ENCODE assay signal across 8 mouse cellular contexts in the genomic region with DNA sequence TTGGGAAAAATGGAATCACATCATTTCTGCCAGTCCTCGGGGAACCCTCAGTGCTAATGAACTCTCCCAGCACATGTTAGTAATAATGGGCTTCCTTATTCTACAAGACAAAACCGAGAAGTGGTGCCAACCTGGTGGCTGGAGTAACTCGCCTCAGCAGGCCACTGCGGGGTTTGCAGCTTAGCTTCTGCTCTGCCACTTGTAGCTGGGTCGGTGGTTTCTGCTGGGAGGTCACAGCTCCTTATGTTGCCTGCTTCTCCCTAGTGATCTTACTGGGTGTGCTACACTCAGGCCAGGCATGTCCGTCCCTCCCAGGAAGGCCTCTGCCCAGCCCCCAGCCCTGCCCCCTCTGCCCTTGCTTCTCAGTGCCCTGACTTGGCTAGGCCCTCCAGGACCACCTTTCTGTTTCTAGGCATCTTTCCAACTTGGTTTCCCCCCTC.
DNase-seq lines count a peak whose midpoint lies in the region; ATAC-seq and TF ChIP-seq lines count a peak whose summit lies in the region.

No protein-coding gene starts in this region.

- H3K4me1 ChIP-seq in heart, postnatal 0 days (ENCODE audit: control insufficient read depth, insufficient read depth) = peaks cover 6% of the 10 kb centered on the region; the same call in 1 of the 2 replicates
- H3K4me1 ChIP-seq in heart, embryonic 11.5 days (ENCODE audit: control insufficient read depth, insufficient read depth, low read length) = 0 out of 2 replicates have a peak, but pooled peaks cover 4% of the 10 kb centered on the region
- peaks cover 26% of the 10 kb centered on the region for H3K4me1 ChIP-seq in forebrain, embryonic 16.5 days (replicated peaks; ENCODE audit: control insufficient read depth, insufficient read depth, low read length)
- peaks cover 45% of the 10 kb centered on the region for H3K4me1 ChIP-seq in neural tube, embryonic 13.5 days (replicated peaks)
- H3K4me1 ChIP-seq in intestine, postnatal 0 days (replicated peaks; ENCODE audit: control insufficient read depth, insufficient read depth, low read length) = no peaks in the 10 kb centered on the region
- no peaks in the 10 kb centered on the region for H3K4me1 ChIP-seq in liver, postnatal 0 days (ENCODE audit: insufficient read depth)

- peak; percentile 53; the same call in 1 of the 2 replicates for ATAC-seq in heart, postnatal 0 days (ENCODE audit: insufficient read depth, low read depth)
- ATAC-seq in heart, embryonic 11.5 days (replicated peaks; ENCODE audit: insufficient number of reproducible peaks, low FRiP score, low TSS enrichment) = no peak
- ATAC-seq in common myeloid progenitor, adult 5-6 weeks (replicated peaks; ENCODE audit: low read depth, poor library complexity, severe bottlenecking) = peak; percentile 78
- peak; percentile 91 for ATAC-seq in forebrain, embryonic 16.5 days
- ATAC-seq in neural tube, embryonic 13.5 days (ENCODE audit: low read depth) = peak; percentile 86
- no peak for ATAC-seq in intestine, postnatal 0 days
- ATAC-seq in liver, postnatal 0 days = no peak

- no peak overlapping the region for H3K4me2 ChIP-seq in heart, postnatal 0 days (ENCODE audit: low read depth, low read length)
- H3K4me2 ChIP-seq in heart, embryonic 11.5 days = no peak overlapping the region
- no peak overlapping the region for H3K4me2 ChIP-seq in forebrain, embryonic 16.5 days (ENCODE audit: low read length)
- no peak overlapping the region for H3K4me2 ChIP-seq in neural tube, embryonic 13.5 days
- H3K4me2 ChIP-seq in intestine, postnatal 0 days (replicated peaks; ENCODE audit: low read depth) = no peak overlapping the region
- no peak overlapping the region for H3K4me2 ChIP-seq in liver, postnatal 0 days (ENCODE audit: low read depth, low read length)

- 43% methylated on average over 6 of the region's 6 CpGs for WGBS in heart, postnatal 0 days
- 40% methylated on average over 6 of the region's 6 CpGs for WGBS in heart, embryonic 11.5 days (ENCODE audit: insufficient replicate concordance)
- WGBS in forebrain, embryonic 16.5 days = 3% methylated on average over 6 of the region's 6 CpGs
- WGBS in neural tube, embryonic 13.5 days = 4% methylated on average over 6 of the region's 6 CpGs
- 55% methylated on average over 6 of the region's 6 CpGs for WGBS in intestine, postnatal 0 days
- WGBS in liver, postnatal 0 days (ENCODE audit: insufficient replicate concordance) = 53% methylated on average over 6 of the region's 6 CpGs

- H3K27me3 ChIP-seq in heart, postnatal 0 days (ENCODE audit: control insufficient read depth, insufficient read depth, low read length) = no peaks in the 10 kb centered on the region
- no peaks in the 10 kb centered on the region for H3K27me3 ChIP-seq in heart, embryonic 11.5 days (ENCODE audit: control insufficient read depth, insufficient read depth, low read length)
- no peaks in the 10 kb centered on the region for H3K27me3 ChIP-seq in forebrain, embryonic 16.5 days (replicated peaks; ENCODE audit: control insufficient read depth, insufficient read depth, low read length)
- H3K27me3 ChIP-seq in neural tube, embryonic 13.5 days = no peaks in the 10 kb centered on the region
- no peaks in the 10 kb centered on the region for H3K27me3 ChIP-seq in intestine, postnatal 0 days (replicated peaks; ENCODE audit: control insufficient read depth, insufficient read depth, low read length)
- no peaks in the 10 kb centered on the region for H3K27me3 ChIP-seq in liver, postnatal 0 days (ENCODE audit: insufficient read depth, low read length)

- no peak overlapping the region for H3K9ac ChIP-seq in heart, postnatal 0 days (replicated peaks; ENCODE audit: low read depth, low read length)
- H3K9ac ChIP-seq in heart, embryonic 11.5 days (ENCODE audit: low read depth, low read length) = no peak overlapping the region
- H3K9ac ChIP-seq in forebrain, embryonic 16.5 days (replicated peaks; ENCODE audit: low read depth, low read length) = no peak overlapping the region
- H3K9ac ChIP-seq in neural tube, embryonic 13.5 days = no peak overlapping the region
- H3K9ac ChIP-seq in intestine, postnatal 0 days (ENCODE audit: low read depth, low read length) = no peak overlapping the region
- H3K9ac ChIP-seq in liver, postnatal 0 days (replicated peaks) = no peak overlapping the region

- no peak for DNase-seq in heart, postnatal 0 days (ENCODE audit: low spot score)
- peak; percentile 43 for DNase-seq in layer of hippocampus, adult 9-11 months
- no peak for DNase-seq in liver, postnatal 0 days

- H3K36me3 ChIP-seq in heart, postnatal 0 days (replicated peaks; ENCODE audit: control insufficient read depth, insufficient read depth, low read length) = no peaks in the 10 kb centered on the region
- H3K36me3 ChIP-seq in heart, embryonic 11.5 days (ENCODE audit: control insufficient read depth, insufficient read depth, low read length) = no peaks in the 10 kb centered on the region
- H3K36me3 ChIP-seq in forebrain, embryonic 16.5 days (ENCODE audit: control insufficient read depth, insufficient read depth) = no peaks in the 10 kb centered on the region
- no peaks in the 10 kb centered on the region for H3K36me3 ChIP-seq in neural tube, embryonic 13.5 days
- no peaks in the 10 kb centered on the region for H3K36me3 ChIP-seq in intestine, postnatal 0 days (ENCODE audit: control insufficient read depth, insufficient read depth)
- H3K36me3 ChIP-seq in liver, postnatal 0 days (replicated peaks; ENCODE audit: insufficient read depth, low read length) = no peaks in the 10 kb centered on the region

- TF ChIP-seq EP300 in heart, postnatal 0 days (IDR thresholded peaks at IDR 0.05; ENCODE audit: low read depth) = no peak
- no peak for TF ChIP-seq EP300 in liver, postnatal 0 days (IDR thresholded peaks at IDR 0.05; ENCODE audit: low read depth)

- no peak overlapping the region for H3K27ac ChIP-seq in heart, postnatal 0 days (ENCODE audit: low read depth)
- no peak overlapping the region for H3K27ac ChIP-seq in heart, embryonic 11.5 days (ENCODE audit: low read depth, low read length)
- peak overlapping the region; percentile 71 for H3K27ac ChIP-seq in forebrain, embryonic 16.5 days (ENCODE audit: low read length)
- H3K27ac ChIP-seq in neural tube, embryonic 13.5 days (replicated peaks) = peak overlapping the region; percentile 80
- H3K27ac ChIP-seq in intestine, postnatal 0 days (ENCODE audit: low read depth, low read length) = no peak overlapping the region
- no peak overlapping the region for H3K27ac ChIP-seq in liver, postnatal 0 days (ENCODE audit: low read depth)

- no peaks in the 10 kb centered on the region for H3K9me3 ChIP-seq in heart, postnatal 0 days (replicated peaks; ENCODE audit: control insufficient read depth, low read length)
- H3K9me3 ChIP-seq in heart, embryonic 11.5 days (replicated peaks; ENCODE audit: control insufficient read depth, low read length) = no peaks in the 10 kb centered on the region
- H3K9me3 ChIP-seq in forebrain, embryonic 16.5 days (ENCODE audit: control insufficient read depth, low read length) = no peaks in the 10 kb centered on the region
- H3K9me3 ChIP-seq in neural tube, embryonic 13.5 days = no peaks in the 10 kb centered on the region
- no peaks in the 10 kb centered on the region for H3K9me3 ChIP-seq in intestine, postnatal 0 days (ENCODE audit: control insufficient read depth)
- H3K9me3 ChIP-seq in liver, postnatal 0 days (ENCODE audit: low read length) = no peaks in the 10 kb centered on the region

- no peak for TF ChIP-seq CTCF in heart, postnatal 0 days (IDR thresholded peaks at IDR 0.05; ENCODE audit: low read depth)
- no peak for TF ChIP-seq CTCF in intestine, postnatal 0 days (IDR thresholded peaks at IDR 0.05; ENCODE audit: low read depth)
- TF ChIP-seq CTCF in liver, postnatal 0 days (IDR thresholded peaks at IDR 0.05; ENCODE audit: low read depth) = no peak

- H3K4me3 ChIP-seq in heart, postnatal 0 days (ENCODE audit: low read depth, low read length) = no peak overlapping the region
- no peak overlapping the region for H3K4me3 ChIP-seq in heart, embryonic 11.5 days (ENCODE audit: low read depth, low read length)
- H3K4me3 ChIP-seq in forebrain, embryonic 16.5 days (replicated peaks; ENCODE audit: low read length) = no peak overlapping the region
- H3K4me3 ChIP-seq in neural tube, embryonic 13.5 days = no peak overlapping the region
- H3K4me3 ChIP-seq in intestine, postnatal 0 days (ENCODE audit: low read depth, low read length) = no peak overlapping the region
- H3K4me3 ChIP-seq in liver, postnatal 0 days (ENCODE audit: low read depth, low read length) = no peak overlapping the region

Comparison
In these comparisons a context has a peak if more than half of its experiments do, and no peak if none do; other contexts are left out.
1. ATAC-seq: peak in heart, postnatal 0 days (single experiment), common myeloid progenitor, adult 5-6 weeks (single experiment), forebrain, embryonic 16.5 days (single experiment) and neural tube, embryonic 13.5 days (single experiment); none in heart, embryonic 11.5 days (single experiment), intestine, postnatal 0 days (single experiment) and liver, postnatal 0 days (single experiment).
2. H3K27ac ChIP-seq: peak in forebrain, embryonic 16.5 days (single experiment) and neural tube, embryonic 13.5 days (single experiment); none in heart, postnatal 0 days (single experiment), heart, embryonic 11.5 days (single experiment), intestine, postnatal 0 days (single experiment) and liver, postnatal 0 days (single experiment).